Mouse (Mus musculus) ES-Bruce4 (cell line): Measurements from ENCODE around the gene Washc1.

Source experiments
- CTCF ChIP-seq: IDR thresholded peaks from one replicate; pipeline ENCODE4 v1.8.1; 2011; ENCODE audit warnings: low read depth, low read length
- EP300 ChIP-seq: IDR thresholded peaks from 2 replicates; pipeline ENCODE4 v1.6.1; 2011; ENCODE audit warnings: low read depth, low read length; ENCODE audit not compliant: insufficient read depth
- POLR2A ChIP-seq: IDR thresholded peaks from one replicate; pipeline ENCODE4 v1.8.1; 2011; ENCODE audit warnings: low read length; ENCODE audit not compliant: insufficient read depth

DNA sequence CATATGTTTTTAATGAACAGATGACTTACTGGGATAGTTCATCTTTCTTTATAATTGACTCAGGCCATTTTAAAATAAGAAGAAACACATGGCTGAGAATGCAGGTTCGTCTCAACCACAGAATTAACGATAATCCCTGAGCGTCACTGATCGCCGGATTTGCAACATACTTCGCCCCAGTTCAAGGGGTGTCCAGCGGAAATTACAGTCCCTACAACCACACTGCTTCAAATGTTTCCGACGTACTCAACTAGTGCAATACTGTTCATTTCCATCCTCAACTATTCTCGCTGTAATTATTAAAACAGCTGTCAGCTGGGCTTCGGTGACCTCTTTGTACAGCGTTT lies 35.5 kb upstream of the Washc1 start:
- TF ChIP-seq CTCF (no peak), POLR2A (no peak), EP300 (no peak)
